13 mouse cellular contexts compared by ENCODE assay signal in genomic region chr1:92707917-92708897, GRCm38 (mm10). TPM values are rescaled to one million over a fixed set of nuclear protein-coding genes. Genes with fewer than 3 reads are reported as not detected.
DNase-seq lines count a peak whose midpoint lies in the region; ATAC-seq and TF ChIP-seq lines count a peak whose summit lies in the region.
"Had no signal": no experiment of that assay in that cellular context is flagged by ENCODE, and none has a peak within 500 bp of the region (broad histone marks: within the 10 kb centered on the region; RNA-seq: fewer than 3 reads in every experiment).

No protein-coding gene starts in this region.

- no peaks in the 10 kb centered on the region for H3K27me3 ChIP-seq in forebrain, embryonic 10.5 days (ENCODE audit: poor library complexity, severe bottlenecking)
- no peaks in the 10 kb centered on the region for H3K27me3 ChIP-seq in forebrain, embryonic 14.5 days (replicated peaks; ENCODE audit: control insufficient read depth, insufficient read depth, low read length)
- H3K27me3 ChIP-seq in lung, postnatal 0 days (replicated peaks; ENCODE audit: insufficient read depth, low read length) = no peaks in the 10 kb centered on the region
- no peaks in the 10 kb centered on the region for H3K27me3 ChIP-seq in embryonic facial prominence, embryonic 13.5 days
- no peaks in the 10 kb centered on the region for H3K27me3 ChIP-seq in thymus, adult 2 months (ENCODE audit: control insufficient read depth, insufficient read depth, low read length)
- H3K27me3 ChIP-seq: forebrain, embryonic 13.5 days had no signal

- no peak for TF ChIP-seq EP300 in lung, postnatal 0 days (IDR thresholded peaks at IDR 0.05)

- no peak for DNase-seq in forebrain, embryonic 10.5 days (ENCODE audit: extremely low spot score, low spot score)
- no peak for DNase-seq in forebrain, embryonic 14.5 days (ENCODE audit: low spot score)
- peak; percentile 32 for DNase-seq in lung, postnatal 0 days (ENCODE audit: low spot score)
- no peak for DNase-seq in lung, adult 18-20 months
- no peak for DNase-seq in thymus, adult 2 months
- DNase-seq in heart, postnatal 36 days = no peak
- DNase-seq: kidney, adult 9 months had no signal

- H3K4me3 ChIP-seq in forebrain, embryonic 10.5 days = no peak overlapping the region
- no peak overlapping the region for H3K4me3 ChIP-seq in forebrain, embryonic 14.5 days (ENCODE audit: low read depth, low read length)
- no peak overlapping the region for H3K4me3 ChIP-seq in lung, postnatal 0 days (ENCODE audit: low read depth, low read length)
- no peak overlapping the region for H3K4me3 ChIP-seq in embryonic facial prominence, embryonic 13.5 days
- no peak overlapping the region for H3K4me3 ChIP-seq in thymus, adult 2 months (ENCODE audit: control insufficient read depth, insufficient read depth, low read length)
- H3K4me3 ChIP-seq: forebrain, embryonic 13.5 days; heart, embryonic 12.5 days had no signal

- no peak overlapping the region for H3K4me2 ChIP-seq in forebrain, embryonic 14.5 days (ENCODE audit: low read length)
- no peak overlapping the region for H3K4me2 ChIP-seq in lung, postnatal 0 days (replicated peaks; ENCODE audit: low read depth, low read length)
- H3K4me2 ChIP-seq in embryonic facial prominence, embryonic 13.5 days = no peak overlapping the region
- H3K4me2 ChIP-seq: forebrain, embryonic 13.5 days; heart, embryonic 12.5 days had no signal

- no peak overlapping the region for H3K9ac ChIP-seq in forebrain, embryonic 14.5 days (ENCODE audit: low read length)
- H3K9ac ChIP-seq in lung, postnatal 0 days (replicated peaks; ENCODE audit: low read depth) = no peak overlapping the region
- no peak overlapping the region for H3K9ac ChIP-seq in embryonic facial prominence, embryonic 13.5 days
- H3K9ac ChIP-seq: forebrain, embryonic 13.5 days; heart, embryonic 12.5 days had no signal

- ATAC-seq in forebrain, embryonic 14.5 days = no peak
- ATAC-seq in lung, postnatal 0 days = peak; percentile 72
- ATAC-seq in embryonic facial prominence, embryonic 13.5 days (ENCODE audit: insufficient number of reproducible peaks, insufficient read depth, low FRiP score, low TSS enrichment, low read depth) = no peak
- peak; percentile 59 for ATAC-seq in megakaryocyte progenitor cell, adult 5-6 weeks (replicated peaks; ENCODE audit: poor library complexity)
- ATAC-seq: CD4-positive, CD25-positive, alpha-beta regulatory T cell, adult 4 months had no signal

- TF ChIP-seq CTCF in lung, postnatal 0 days (IDR thresholded peaks at IDR 0.05) = peak; percentile 40
- no peak for TF ChIP-seq CTCF in thymus, adult 2 months (IDR thresholded peaks at IDR 0.05; ENCODE audit: borderline replicate concordance, control insufficient read depth, extremely low read depth, insufficient read depth, low read length, poor library complexity)

- no peaks in the 10 kb centered on the region for H3K36me3 ChIP-seq in forebrain, embryonic 10.5 days (replicated peaks)
- H3K36me3 ChIP-seq in forebrain, embryonic 14.5 days (ENCODE audit: control insufficient read depth, insufficient read depth, low read length) = no peaks in the 10 kb centered on the region
- no peaks in the 10 kb centered on the region for H3K36me3 ChIP-seq in lung, postnatal 0 days (ENCODE audit: insufficient read depth, low read length)
- no peaks in the 10 kb centered on the region for H3K36me3 ChIP-seq in embryonic facial prominence, embryonic 13.5 days
- H3K36me3 ChIP-seq in thymus, adult 2 months (ENCODE audit: control insufficient read depth, insufficient read depth, low read length) = no peaks in the 10 kb centered on the region
- H3K36me3 ChIP-seq: heart, embryonic 12.5 days had no signal

- peaks cover 21% of the 10 kb centered on the region for H3K4me1 ChIP-seq in forebrain, embryonic 10.5 days
- H3K4me1 ChIP-seq in forebrain, embryonic 14.5 days (ENCODE audit: control insufficient read depth, insufficient read depth, low read length) = peaks cover 7% of the 10 kb centered on the region
- no peaks in the 10 kb centered on the region for H3K4me1 ChIP-seq in lung, postnatal 0 days (ENCODE audit: insufficient read depth, low read depth, low read length)
- H3K4me1 ChIP-seq in embryonic facial prominence, embryonic 13.5 days = peaks cover 26% of the 10 kb centered on the region
- H3K4me1 ChIP-seq in thymus, adult 2 months (replicated peaks; ENCODE audit: control insufficient read depth, insufficient read depth, low read length) = no peaks in the 10 kb centered on the region

- WGBS in forebrain, embryonic 10.5 days = 94% methylated on average over 19 of the region's 19 CpGs
- 94% methylated on average over 19 of the region's 19 CpGs for WGBS in forebrain, embryonic 14.5 days
- 69% methylated on average over 19 of the region's 19 CpGs for WGBS in lung, postnatal 0 days
- WGBS in embryonic facial prominence, embryonic 13.5 days = 76% methylated on average over 19 of the region's 19 CpGs
- whole genome bisulfite sequencing in thymus, adult 2 months = 84% methylated on average over 19 of the region's 19 CpGs

- H3K27ac ChIP-seq in forebrain, embryonic 10.5 days = peak overlapping the region; percentile 27; the same call in 1 of the 2 replicates
- H3K27ac ChIP-seq in forebrain, embryonic 14.5 days (ENCODE audit: low read depth, low read length) = no peak overlapping the region
- no peak overlapping the region for H3K27ac ChIP-seq in lung, postnatal 0 days (ENCODE audit: low read length)
- H3K27ac ChIP-seq in embryonic facial prominence, embryonic 13.5 days = 0 out of 2 replicates have a peak overlapping the region, but pooled peaks have one; percentile 7
- H3K27ac ChIP-seq in thymus, adult 2 months (ENCODE audit: control insufficient read depth, insufficient read depth, low read length) = no peak overlapping the region
- H3K27ac ChIP-seq: forebrain, embryonic 13.5 days had no signal

- TF ChIP-seq POLR2A in thymus, adult 2 months (IDR thresholded peaks at IDR 0.05; ENCODE audit: control insufficient read depth, extremely low read depth, insufficient read depth, low read length, poor library complexity) = no peak

- H3K9me3 ChIP-seq in forebrain, embryonic 10.5 days = no peaks in the 10 kb centered on the region
- H3K9me3 ChIP-seq in forebrain, embryonic 14.5 days (replicated peaks; ENCODE audit: control insufficient read depth, low read length) = no peaks in the 10 kb centered on the region
- no peaks in the 10 kb centered on the region for H3K9me3 ChIP-seq in lung, postnatal 0 days (ENCODE audit: low read length)
- no peaks in the 10 kb centered on the region for H3K9me3 ChIP-seq in embryonic facial prominence, embryonic 13.5 days
- H3K9me3 ChIP-seq: forebrain, embryonic 13.5 days had no signal

- intact Hi-C loops in heart, postnatal 36 days (cut with DNase I) = no loop called here

RNA-seq across cellular contexts. Expression of gene Otos, which starts 59.6 kb away (rescaled TPM):
- polyA plus RNA-seq in forebrain, embryonic 10.5 days (2016; fragmentation: Nextera tagmentation; extraction: Ambion mirVana) = 0.25 TPM in 1 of 2 replicates, not detected in the other
- polyA plus RNA-seq in forebrain, embryonic 14.5 days (2014; fragmentation: Nextera tagmentation; extraction: Ambion mirVana) = 0.11 TPM in 1 of 2 replicates, not detected in the other
- polyA plus RNA-seq in lung, postnatal 0 days (2015; fragmentation: Nextera tagmentation; extraction: Ambion mirVana) = 0.24 TPM in 1 of 2 replicates, not detected in the other
- not detected in 2 replicates for polyA plus RNA-seq in embryonic facial prominence, embryonic 13.5 days (2015; fragmentation: Nextera tagmentation; extraction: Ambion mirVana)
- total RNA-seq in megakaryocyte progenitor cell, adult 5-6 weeks (2015) = 2.4 and 5.2 TPM in 2 replicates
- 2.7 and 5.0 TPM in 2 replicates for total RNA-seq in megakaryocyte progenitor cell, adult 5-6 weeks (2017)
- polyA plus RNA-seq in thymus, adult 2 months (2012; rRNA removed) = 1.6 and 2.0 TPM in 2 replicates
- not detected for total RNA-seq in heart, postnatal 36 days (2021)
- total RNA-seq: left cerebral cortex, postnatal 14 days had no signal
- polyA plus RNA-seq: heart, embryonic 12.5 days had no signal

Comparison
In these comparisons a context has a peak if more than half of its experiments do, and no peak if none do; other contexts are left out.
1. H3K27ac ChIP-seq: peak in forebrain, embryonic 10.5 days (single experiment) and embryonic facial prominence, embryonic 13.5 days (single experiment); none in forebrain, embryonic 14.5 days (single experiment), lung, postnatal 0 days (single experiment) and thymus, adult 2 months (single experiment).
2. ATAC-seq: peak in lung, postnatal 0 days (single experiment) and megakaryocyte progenitor cell, adult 5-6 weeks (single experiment); none in forebrain, embryonic 14.5 days (single experiment) and embryonic facial prominence, embryonic 13.5 days (single experiment).